Mouse (Mus musculus) brain, adult 2 months (tissue): ENCODE data around the gene Krt79.

ENCODE experiments used
- DNase-seq: peaks from one replicate; pipeline ENCODE4 v3.0.0; 2011; ENCODE audit warnings: low read depth, low spot score

The Krt79 gene

DNA sequence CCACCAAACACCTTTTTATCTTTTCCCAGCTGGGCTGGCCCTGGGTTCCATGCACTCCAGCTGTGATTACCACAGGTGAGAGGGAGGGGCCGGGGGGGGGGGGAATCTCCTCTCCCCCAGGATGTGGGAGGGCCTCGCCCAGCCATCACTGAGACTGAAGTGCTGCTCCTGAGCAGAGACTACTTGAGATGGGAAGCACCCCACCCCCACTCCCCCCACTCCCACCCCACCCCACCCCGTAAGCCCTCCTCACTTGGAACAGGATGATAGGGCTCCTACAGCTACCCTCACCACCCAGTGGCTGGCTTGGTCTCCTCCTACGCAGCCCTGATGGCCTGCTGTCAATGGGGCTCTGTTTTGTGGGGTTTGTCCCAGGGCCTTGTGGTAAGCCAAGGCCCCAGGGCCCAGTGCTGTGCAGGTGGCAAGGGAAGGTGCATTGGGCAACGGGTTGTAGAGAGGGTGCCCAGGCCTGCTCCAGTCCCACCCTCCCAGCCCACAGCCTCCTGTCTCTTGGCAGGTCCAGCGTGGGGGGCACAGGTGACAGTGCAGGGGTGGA lies at the start of gene Krt79:
Gene Krt79 (minus strand): TSS at position 51 of the 556 bp plus-strand sequence.
- DNase-seq, result no peak

DNA sequence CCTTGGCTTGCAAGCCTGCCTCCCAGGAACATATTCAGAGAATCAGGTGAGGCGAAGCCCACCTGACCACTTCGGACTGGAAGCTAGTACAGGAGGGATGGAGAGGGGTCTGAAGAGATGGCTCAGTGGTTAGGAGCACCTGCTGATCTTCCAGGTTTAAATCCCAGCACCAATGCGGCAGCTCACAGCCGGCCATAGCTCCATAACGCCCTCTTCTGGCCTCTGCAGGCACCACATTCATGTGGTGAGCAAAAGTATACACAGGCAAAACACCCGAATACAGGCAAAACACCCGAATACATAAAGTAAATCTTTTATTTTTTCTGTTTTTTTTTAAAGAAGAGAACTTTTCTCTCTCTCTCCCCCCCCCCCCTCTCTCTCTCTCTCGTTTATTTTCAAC lies 48.6 kb upstream of the Krt79 start:
- DNase-seq, result no peak

DNA sequence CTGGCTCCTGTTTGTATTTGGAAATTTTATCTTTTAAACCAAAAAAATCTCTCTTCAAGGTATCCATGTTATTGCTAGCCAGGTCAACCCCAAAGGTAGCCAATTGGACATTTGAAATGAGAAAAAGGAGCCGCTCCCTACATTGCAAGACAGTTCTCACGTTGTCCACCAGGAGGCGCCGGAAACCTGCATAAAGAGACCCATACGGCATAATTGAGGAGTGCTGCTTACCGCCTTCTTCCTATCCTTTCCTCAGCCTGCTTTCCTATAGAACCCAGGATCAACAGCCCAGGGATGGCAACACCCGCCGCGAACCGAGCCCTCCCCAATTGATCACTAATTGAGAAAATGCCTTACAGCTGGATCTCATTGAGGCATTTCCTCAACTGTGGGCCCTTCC lies 48.0 kb upstream of the Krt79 start:
- peak; percentile 83 for DNase-seq

DNA sequence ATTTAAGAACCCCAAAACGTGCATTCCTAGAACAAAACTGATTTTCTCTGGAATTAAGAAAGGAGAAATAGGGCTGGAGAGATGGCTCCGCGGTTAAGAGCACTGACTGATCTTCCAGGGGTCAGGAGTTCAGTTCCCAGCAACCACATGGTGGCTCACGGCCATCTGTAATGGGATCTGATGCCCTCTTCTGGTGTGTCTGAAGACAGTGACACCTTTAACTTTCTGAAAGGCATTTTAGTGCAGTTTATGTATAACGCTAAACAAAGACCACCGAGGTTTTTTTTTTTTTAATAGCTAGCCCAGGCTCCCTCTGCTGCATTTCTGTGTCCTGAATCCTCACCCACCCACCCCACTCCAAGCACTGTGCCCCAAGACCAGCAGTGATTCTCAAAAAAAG lies 44.6 kb upstream of the Krt79 start:
- DNase-seq, result no peak

DNA sequence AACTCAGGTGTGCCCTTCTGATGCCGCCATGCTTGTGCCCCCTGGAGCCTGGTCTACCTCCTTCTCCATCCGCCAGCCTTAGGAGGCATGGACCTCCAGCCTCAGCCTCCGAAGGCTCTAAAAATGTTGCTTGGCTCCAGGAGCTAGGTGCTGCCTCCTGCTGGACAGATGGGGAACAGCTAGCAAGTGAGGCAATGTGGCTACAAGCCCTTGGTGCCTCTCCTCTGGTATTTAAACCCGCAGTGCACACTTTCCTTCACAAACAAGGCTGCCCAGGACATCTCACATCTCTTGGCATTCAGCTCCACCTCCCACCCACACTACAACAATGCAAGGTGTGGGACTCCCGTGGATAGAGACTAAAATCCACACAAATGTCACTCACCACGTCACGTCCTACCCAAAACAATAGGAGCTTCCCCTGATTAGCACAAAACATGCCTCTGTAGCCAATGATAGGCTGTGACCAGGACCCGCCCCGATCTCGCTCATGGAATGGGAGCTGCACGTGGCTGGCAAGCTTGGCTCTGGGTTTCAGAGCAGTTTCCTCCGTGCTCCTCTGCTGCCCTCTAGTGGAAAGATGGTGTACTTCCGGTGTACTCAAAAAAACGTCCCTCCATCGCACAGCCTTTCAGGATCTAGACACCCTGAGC lies 44.0 kb upstream of the Krt79 start:
- DNase-seq, result peak; percentile 96

DNA sequence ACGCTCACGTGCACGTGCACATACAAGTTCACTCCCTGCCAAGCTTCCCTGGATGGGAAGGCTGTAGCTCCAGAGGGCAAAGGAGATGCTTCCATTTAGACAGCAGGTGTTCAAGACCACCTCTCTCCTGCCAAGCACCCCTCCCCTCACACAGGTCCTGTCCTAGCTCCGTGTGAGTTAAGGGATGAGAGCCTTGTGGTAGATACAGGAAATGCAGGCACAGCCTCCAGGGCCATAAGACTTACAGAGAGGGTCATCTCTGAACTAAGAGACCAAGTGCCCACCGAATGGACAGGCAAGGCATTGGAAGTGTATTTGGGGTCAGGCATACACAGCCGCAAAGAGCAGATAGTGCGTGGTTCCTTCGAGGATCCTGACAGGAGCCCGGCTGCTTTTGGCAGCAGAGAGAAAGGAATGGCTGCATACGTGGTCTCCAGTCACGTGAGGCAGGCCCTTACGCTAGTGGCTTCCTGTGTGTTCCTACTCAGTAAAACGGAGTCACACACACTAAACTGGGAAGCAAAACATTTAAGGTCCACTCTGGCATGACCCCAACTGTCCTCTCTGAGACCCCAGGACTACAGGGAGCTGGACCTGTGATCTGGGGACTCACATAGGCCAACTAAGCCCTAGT lies 43.3 kb upstream of the Krt79 start:
- no peak for DNase-seq

DNA sequence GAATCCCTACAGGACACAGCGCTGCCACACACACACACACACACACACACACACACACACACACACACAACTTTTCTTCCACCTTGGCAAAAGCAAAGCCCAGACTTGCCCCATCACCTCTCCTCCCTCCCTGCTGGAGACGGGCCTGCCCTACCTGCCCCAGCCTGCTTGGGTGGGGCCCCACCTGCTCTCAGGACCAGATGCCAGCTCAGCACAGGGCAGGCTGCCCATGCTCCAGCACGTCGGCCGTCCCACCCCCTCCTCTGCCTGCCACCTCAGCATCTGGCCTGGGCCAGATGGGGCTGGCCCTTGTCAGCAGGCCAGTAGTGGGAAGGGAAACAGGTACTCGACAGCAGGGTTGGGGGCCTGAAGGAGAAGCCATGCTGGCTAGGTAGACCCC lies 40.7 kb upstream of the Krt79 start:
- no peak for DNase-seq

DNA sequence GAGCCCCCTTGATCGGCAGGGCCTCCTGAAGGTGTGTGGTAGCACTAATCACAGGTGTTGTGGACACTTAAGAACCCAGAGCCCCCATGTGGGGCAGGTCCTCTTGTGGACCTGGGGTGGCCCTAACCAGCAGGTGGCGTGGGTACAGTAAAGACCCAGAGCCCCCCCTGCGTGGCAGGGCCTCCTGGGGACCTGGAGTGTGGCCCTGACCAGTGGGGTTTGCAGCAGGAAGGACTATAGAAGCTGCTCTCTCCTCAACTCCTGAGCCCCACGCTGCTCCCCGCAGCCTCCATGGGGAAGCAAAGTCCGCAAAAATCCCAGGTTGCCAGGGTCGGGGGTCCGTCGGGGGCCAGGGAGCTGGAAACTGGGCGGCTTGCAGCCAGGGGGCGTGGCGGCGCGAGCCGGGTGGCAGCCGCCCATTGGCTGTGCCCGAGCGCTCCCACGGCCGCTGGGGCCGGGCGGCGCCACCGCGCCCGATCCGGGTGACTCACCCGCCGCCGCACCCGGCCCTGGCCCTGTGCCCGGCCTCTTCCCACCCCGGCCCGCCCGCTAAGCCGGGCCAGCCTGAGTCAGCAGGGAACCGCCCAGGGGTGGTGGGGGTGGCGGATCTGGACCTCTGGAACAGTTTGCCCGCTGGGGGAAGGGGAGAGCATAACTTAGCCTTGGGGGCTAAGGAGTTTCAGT lies 37.1 kb upstream of the Krt79 start:
- DNase-seq, result peak; percentile 81

DNA sequence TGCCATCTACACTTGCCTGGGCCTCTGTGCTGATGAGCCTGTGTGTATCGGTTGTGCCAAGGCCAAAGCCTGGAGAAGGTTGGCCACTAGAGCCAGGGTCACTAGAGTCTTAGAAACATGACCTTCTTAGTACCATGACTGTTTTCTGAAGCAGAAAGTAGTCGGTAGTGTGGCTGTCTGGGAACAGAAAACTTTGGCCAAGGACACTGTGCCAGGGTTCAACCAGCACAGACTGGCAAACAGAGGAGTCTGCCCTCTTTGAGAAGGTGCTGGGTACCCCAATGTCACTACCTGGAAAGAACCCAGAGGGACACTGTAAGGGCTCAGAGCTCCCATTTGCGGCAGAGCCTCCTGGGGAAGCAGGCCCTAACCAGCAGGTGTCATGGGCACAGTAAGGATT lies 36.5 kb upstream of the Krt79 start:
- DNase-seq, result no peak

DNA sequence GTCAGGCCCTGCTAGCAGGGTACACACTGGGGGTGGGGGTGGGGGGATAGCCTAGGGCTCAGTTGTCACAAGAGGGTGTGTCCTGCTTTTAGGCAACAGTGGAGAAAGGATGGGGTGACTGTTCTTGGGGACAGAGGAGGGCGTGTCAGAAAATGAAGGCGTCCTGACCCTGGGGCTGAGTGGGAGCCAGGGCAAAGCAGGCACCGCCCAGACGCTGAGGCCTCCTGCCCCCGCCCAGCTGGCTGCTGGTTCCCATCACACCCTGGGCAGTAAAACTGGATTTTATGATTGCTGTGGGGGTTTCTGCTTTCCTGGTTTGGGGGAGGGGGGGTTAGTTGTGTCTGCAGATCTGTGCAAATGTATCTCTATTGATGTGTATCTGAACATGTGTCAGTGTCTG lies 35.9 kb upstream of the Krt79 start:
- DNase-seq, result no peak

DNA sequence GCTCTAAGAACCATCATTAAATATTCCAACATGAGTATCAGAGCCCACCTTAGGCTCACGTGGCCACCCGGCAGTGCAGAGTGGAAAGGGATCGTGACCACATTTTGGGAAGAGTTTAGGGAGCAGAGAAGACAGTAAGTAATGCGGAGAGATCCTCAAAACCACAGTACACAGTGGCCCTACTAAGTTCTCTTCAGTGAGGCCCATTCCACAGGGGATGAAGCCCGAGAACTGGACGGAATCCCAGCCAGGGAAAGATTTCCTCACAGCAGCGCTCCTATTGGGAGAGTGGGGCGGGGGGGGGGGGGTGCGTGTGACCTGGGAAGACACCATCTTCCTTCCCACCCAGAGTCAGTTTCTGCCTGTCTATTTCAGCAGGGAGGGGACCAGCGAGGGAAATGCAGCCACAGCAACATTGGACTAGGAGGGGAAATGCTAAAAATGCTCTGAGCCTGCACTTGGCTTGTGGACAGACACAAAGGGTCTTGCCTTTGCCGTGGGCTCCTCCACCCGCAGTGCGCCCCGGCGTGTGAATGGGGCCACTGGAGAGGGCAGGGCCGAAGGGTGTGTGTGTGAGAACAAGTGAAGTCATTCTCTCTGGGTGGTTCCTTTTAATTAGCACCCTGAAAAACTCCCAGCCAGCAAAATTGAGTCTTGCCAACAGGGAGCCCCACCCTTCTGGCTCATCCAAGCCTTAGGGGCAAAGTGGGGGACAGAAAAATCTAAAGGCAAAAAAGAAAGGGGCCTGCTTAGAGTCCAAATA lies 34.1 kb upstream of the Krt79 start:
- DNase-seq, result no peak

DNA sequence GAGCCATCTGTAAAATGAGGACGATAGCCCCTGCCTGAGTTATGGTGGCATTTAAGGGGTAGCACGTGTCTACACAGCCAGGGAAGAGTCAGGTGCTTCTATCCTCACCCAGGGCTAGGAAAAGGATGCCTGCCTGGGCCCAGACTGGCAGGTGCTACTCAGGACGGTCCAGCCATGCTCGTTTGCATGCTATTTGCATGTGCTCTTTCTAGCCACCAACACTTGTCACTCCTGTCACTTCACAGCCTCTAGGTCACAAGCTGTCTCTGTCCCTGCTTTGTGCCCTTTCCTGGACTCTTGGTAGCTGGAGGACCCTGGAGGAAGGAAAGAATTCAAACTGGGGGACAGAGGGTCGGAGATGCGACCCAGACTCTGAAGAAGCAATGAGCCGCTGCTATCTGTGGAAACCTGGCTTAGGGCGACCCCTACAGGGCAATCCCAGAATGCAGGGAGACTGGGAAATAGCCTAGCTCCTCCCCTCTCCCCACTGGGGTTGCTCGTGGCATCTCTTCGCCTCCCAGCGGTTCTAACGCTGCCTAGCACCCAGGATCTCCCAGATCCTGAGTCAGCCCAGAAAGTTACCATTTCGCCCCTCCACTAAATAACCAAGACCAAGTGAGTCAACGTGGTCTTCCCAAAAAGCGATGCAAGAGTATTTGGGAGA lies 33.4 kb upstream of the Krt79 start:
- DNase-seq, result peak; percentile 91

DNA sequence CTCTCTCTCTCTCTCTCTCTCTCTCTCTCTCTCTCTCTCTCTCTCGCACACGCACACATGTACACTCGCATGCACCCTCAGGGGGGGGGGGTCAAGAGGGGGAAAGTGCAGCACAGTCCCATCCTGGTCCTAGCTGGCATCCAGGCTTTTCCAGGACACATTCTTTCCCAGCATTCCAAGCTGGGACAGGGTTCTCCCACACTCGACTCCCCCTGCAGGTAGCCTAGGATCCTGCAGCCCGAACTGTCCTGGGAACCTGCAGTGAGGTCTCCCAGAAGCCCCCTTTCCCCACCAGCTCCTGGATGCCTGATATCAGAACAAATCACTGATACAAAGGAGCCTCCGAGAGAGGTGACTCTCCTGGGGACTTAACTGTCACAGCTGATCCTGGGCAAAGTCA lies 30.4 kb upstream of the Krt79 start:
- DNase-seq, result peak; percentile 28

DNA sequence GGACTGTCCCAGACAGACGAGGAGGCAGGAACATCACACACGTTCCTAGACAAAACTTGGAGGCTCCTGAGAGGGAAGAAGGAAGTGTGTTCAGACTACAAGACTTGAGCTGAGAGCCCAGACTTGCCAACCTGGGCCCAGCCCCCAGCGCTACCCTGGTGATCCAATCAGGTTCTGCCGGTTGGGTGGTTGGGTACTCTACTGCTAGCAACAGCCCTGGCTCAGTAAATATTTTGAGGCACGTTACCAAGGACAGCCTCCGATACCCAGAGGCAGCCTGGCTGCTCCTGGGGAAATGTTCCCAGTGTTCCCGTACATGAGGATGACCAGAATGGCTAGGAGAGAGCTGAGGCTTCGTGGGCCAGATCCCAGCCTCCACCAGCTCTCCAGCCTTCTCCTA lies 26.7 kb upstream of the Krt79 start:
- no peak for DNase-seq

DNA sequence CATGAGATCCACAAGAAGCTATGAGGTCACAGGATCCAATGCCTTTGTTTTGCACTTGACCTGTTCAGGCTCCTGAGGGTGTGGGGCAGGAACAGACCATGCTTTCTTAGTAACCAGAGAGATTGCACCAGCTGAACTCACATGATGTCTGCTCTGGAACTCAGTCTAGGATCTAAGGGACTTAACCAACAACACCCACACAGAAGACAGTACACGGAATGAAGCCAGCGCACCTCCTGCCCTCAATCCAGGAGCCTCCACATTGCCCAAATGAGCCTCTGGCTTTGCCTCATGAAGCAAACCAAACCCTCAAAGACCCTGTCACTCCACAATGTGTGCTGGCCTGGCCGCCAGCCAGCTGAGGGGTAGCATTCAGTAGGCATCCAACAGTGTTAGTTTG lies 18.8 kb upstream of the Krt79 start:
- no peak for DNase-seq

DNA sequence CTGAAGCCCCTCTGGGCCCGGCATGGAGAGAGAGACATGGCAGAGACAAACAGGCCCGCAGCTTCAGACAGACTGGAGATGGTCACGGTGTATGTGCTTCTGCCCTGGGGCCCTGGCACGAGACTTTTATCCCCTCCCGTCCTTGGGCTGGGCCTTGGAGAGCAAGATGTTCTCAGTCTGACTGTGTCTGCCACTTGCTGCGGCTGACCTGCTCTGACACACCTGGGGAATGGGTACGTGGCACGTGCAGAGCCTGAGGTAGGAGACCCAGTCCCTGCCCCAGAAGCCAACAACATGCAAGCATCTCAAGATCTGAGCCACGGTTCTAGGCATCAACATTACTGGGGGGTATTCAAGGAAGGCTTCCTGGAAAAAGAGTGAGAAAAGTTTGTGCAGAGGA lies 14.1 kb upstream of the Krt79 start, which contains the start of gene Krt78:
Gene Krt78 (minus strand): TSS at position 101 of the 400 bp plus-strand sequence.
- DNase-seq, result no peak

DNA sequence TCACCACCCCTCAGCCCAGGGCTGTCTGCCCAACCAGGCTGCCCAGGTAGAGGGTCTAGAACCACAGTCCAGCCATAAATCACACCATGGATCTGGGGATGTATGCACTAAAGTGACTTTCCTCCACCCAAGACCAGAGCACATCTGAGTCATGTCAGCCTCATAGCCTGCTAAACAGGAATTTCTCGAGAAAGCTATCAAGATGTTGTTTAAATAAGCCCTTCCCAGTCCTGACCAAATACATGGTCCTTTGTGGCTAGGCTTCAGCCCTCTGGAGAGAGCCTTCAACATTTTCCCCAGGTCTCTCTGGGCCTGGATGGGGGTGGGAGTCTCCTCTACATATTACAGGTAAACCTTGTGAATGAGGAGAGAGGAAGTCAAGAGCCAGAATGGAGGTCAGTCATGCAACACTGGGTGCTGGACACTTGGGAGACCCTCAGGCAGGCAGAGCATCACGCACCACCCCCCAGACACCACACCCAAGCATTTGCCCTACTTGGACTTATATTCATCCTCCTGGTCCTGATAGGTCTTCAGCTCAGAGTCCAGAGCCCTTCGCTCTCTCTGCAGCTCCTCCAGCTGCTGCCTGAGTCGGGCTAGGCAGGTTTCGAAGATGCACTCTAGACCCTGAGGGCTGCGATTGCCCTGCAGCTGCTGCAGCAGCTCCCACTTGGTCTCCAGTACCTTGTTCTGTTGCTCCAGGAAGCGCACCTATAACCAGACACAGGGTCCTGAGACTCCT lies 12.8 kb upstream of the Krt79 start:
- no peak for DNase-seq

DNA sequence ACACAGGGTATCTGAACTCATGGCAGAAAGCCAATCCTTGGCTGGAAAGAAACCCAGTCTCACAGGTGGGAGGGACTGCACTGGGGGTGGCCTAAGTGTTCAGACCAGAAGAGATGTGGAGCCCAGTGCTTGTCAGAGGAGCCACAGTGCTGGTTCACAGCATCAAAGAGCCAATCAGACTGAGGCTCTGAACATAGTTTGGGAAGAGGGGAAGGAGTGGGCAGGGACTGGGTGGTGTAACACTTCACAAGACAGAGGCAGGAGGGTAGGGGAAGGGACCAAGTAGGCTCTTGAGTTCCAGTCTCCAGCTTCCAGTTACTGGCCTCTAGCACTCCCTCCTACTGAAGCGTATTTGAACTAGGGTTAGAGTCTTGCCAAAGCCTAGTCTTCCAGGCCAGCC lies 5.3 kb upstream of the Krt79 start:
- no peak for DNase-seq

DNA sequence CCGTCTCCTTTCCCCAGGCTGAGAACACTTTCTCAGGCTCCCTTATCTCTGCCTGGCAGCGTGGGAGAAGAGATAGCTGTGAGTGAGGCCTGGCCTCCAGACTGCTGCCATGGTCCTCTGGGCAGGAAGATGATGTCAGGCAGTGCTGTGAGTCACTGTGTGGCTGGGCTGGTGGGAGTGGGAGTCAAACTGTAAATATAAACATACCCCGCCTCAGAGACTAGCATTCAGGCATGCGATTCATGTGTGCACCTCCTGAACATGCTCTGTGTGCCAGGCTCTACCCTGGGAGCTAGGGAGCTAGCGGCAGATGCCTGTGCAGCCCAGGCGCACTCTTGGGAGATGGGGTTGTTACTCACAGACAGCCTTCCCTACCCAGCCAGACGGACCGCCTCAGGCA lies 1.8 kb upstream of the Krt79 start:
- peak; percentile 37 for DNase-seq

DNA sequence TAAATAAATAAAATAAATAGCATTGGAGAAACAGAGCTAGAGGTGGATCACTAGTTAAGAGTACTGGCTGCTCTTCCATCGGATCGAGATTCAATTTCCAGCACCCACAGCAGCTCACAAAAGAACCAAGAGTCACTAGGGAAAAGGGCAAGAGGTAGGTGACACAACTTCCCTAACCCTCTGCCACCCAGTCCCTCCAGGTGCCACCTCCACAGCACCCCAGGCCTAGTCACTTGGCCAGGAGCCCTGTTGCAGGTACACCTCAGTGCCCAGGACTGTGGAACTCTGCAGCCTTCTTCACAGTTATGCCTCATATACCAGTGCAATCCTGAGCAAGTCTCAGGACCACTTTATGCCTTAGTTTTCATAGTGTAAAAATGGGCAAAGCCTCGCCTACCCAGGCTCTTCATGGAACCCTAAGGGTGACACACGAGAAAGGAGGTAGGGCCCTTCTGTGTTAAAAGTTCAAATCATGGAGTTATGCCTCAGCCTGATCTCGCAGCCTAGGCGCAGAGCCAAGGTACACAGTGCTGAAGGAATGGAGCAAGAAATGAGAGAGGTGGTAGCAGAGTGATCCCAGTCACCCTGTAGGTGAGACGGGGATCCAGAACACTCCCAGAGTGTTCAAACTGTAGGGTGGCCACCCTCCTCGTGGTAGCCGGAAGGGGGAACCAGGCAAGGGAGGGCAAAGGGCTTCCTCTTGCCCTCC lies 1.4 kb downstream of the Krt79 start:
- no peak for DNase-seq
